Mouse (Mus musculus) stomach, postnatal 0 days (tissue): ENCODE results near the gene Pank1.

ENCODE experiments used
- CTCF ChIP-seq: IDR thresholded peaks from 2 replicates; pipeline ENCODE4 v1.5.1; 2016; ENCODE audit warnings: antibody characterized with exemption, low read depth, mild to moderate bottlenecking, moderate library complexity
- EP300 ChIP-seq: optimal IDR thresholded peaks from 2 replicates; pipeline ENCODE3; 2016; ENCODE audit warnings: antibody characterized with exemption

DNA sequence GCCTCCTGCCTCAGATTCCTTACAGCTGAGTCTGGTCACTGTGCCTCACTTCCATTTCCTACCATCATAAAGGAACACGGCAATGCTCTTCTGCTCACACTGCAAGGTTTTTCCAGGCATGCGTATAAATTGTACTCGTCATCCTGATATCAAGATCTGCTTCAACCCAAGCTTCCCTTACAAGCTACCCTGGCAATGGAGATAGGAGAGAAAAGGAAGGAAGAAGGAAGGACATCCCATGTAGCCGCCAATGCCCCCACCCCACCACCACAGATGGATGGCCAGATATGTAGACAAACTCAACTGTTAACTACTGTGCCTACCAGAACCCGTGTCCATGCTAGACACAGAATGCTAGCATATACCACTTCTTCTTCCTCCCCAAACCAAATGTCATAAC lies 34.5 kb downstream of the Pank1 start:
- TF ChIP-seq EP300 (no peak), CTCF (no peak)
